Mouse (Mus musculus) monocyte, adult 5-6 weeks (primary cell): ENCODE results near the gene Ddx25. TPM values are rescaled to one million over a fixed set of nuclear protein-coding genes. Genes with fewer than 3 reads are reported as not detected.

Source experiments
- ATAC-seq: fragments of 153-309, 156-312 bp; replicated peaks from 2 replicates; pipeline ENCODE4 v1.8.0; 2017; ENCODE audit warnings: mild to moderate bottlenecking; ENCODE audit not compliant: low TSS enrichment, insufficient number of reproducible peaks, severe bottlenecking, poor library complexity, low FRiP score
- total RNA-seq: library from RNA; stranded (forward); fragments of 200-1000, 200-491, 200-594 nt; gene quantifications from 3 replicates; pipeline ENCODE4 v1.2.3, GENCODE M21; 2017

The Ddx25 gene
- 0.10 to 0.64 TPM (median 0.57 TPM) in 3 replicates for total RNA-seq

GRCm38 (mm10) chr9:35558257-35559008 lies at the start of gene Ddx25, which contains the start of gene Pus3:
Ddx25 (minus strand) TSS chr9:35558528.
Pus3 (plus strand) TSS chr9:35558595.
- 0 out of 2 replicates have a peak, but pooled peaks have one; percentile 23 for ATAC-seq

- no peak for ATAC-seq
These were observed 49.5 kb upstream of the Ddx25 start for GRCm38 (mm10) chr9:35607647-35608405.

GRCm38 (mm10) chr9:35592903-35593302 lies 34.6 kb upstream of the Ddx25 start:
- no peak for ATAC-seq

- no peak for ATAC-seq
These were observed 29.3 kb upstream of the Ddx25 start for GRCm38 (mm10) chr9:35587674-35588073.

GRCm38 (mm10) chr9:35574416-35574815 lies 16.1 kb upstream of the Ddx25 start:
- ATAC-seq = no peak

GRCm38 (mm10) chr9:35570663-35571062 lies 12.3 kb upstream of the Ddx25 start:
- no peak for ATAC-seq

- ATAC-seq = peak; percentile 99
These were observed 11.5 kb upstream of the Ddx25 start, which contains the start of the genes Pate2 and Hyls1 for GRCm38 (mm10) chr9:35569571-35570534. Pate2 (plus strand) TSS chr9:35570284. Hyls1 (minus strand) TSS chr9:35570398.

- ATAC-seq = no peak
These were observed 9.7 kb upstream of the Ddx25 start for GRCm38 (mm10) chr9:35567995-35568394.

- ATAC-seq = no peak
These were observed 6.4 kb upstream of the Ddx25 start for GRCm38 (mm10) chr9:35564536-35565240.

- no peak for ATAC-seq
These were observed 3.3 kb upstream of the Ddx25 start for GRCm38 (mm10) chr9:35561583-35561982.

- no peak for ATAC-seq
These were observed 2.7 kb upstream of the Ddx25 start for GRCm38 (mm10) chr9:35561076-35561475.

- peak; percentile 95 for ATAC-seq
These were observed 922 bp upstream of the Ddx25 start for GRCm38 (mm10) chr9:35559009-35559890.

GRCm38 (mm10) chr9:35556494-35557102 lies 1.7 kb downstream of the Ddx25 start:
- no peak for ATAC-seq

GRCm38 (mm10) chr9:35548455-35548854 lies 9.9 kb downstream of the Ddx25 start:
- no peak for ATAC-seq

GRCm38 (mm10) chr9:35546745-35547144 lies 11.6 kb downstream of the Ddx25 start:
- peak; percentile 59 for ATAC-seq

GRCm38 (mm10) chr9:35545704-35546103 lies 12.6 kb downstream of the Ddx25 start:
- ATAC-seq = no peak

GRCm38 (mm10) chr9:35544666-35545065 lies 13.7 kb downstream of the Ddx25 start:
- ATAC-seq = no peak
